Mouse (Mus musculus) hindbrain, embryonic 14.5 days (tissue): ENCODE data around the gene Med27. TPM values are rescaled to one million over a fixed set of nuclear protein-coding genes. Genes with fewer than 3 reads are reported as not detected.

Experiments used
- ATAC-seq: fragments of 200-750 bp; cut with Nextera tagmentation; 2 replicates; pipeline ENCODE4 v1.8.0; 2017; ENCODE audit warnings: moderate number of reproducible peaks, mild to moderate bottlenecking, moderate TSS enrichment, moderate library complexity; ENCODE audit not compliant: low FRiP score
- DNase-seq: peaks from one replicate; pipeline ENCODE4 v3.0.0-alpha.2; 2015; ENCODE audit warnings: low spot score
- H3K27ac ChIP-seq: fragments of 300-500 bp; sonication (generic); 2 replicates; pipeline ENCODE4 v1.5.1; 2014; ENCODE audit warnings: mild to moderate bottlenecking, moderate library complexity
- H3K27me3 ChIP-seq: fragments of 300-500 bp; sonication (generic); 2 replicates; pipeline ENCODE4 v1.6.1; 2014; ENCODE audit warnings: mild to moderate bottlenecking, low read length, mixed read lengths; ENCODE audit not compliant: control insufficient read depth, insufficient read depth
- H3K36me3 ChIP-seq: fragments of 300-500 bp; sonication (generic); replicated peaks from 2 replicates; pipeline ENCODE4 v1.6.1; 2014; ENCODE audit not compliant: control insufficient read depth, insufficient read depth
- H3K4me1 ChIP-seq: fragments of 300-500 bp; sonication (generic); replicated peaks from 2 replicates; pipeline ENCODE4 v1.6.1; 2014; ENCODE audit warnings: antibody characterized with exemption, low read length, mixed read lengths; ENCODE audit not compliant: control insufficient read depth, insufficient read depth
- H3K4me2 ChIP-seq: fragments of 300-500 bp; sonication (generic); replicated peaks from 2 replicates; pipeline ENCODE4 v1.6.1; 2014; ENCODE audit warnings: mild to moderate bottlenecking, moderate library complexity
- H3K4me3 ChIP-seq: fragments of 300-500 bp; sonication (generic); replicated peaks from 2 replicates; pipeline ENCODE4 v1.5.1; 2014; ENCODE audit warnings: mild to moderate bottlenecking, low read length
- H3K9ac ChIP-seq: fragments of 300-500 bp; sonication (generic); 2 replicates; pipeline ENCODE4 v1.6.1; 2014
- H3K9me3 ChIP-seq: fragments of 300-500 bp; sonication (generic); 2 replicates; pipeline ENCODE4 v1.6.1; 2016; ENCODE audit warnings: low read length; ENCODE audit not compliant: control insufficient read depth
- WGBS: fragments of 180-500 bp; shearing (Covaris S2); extraction: QIAGEN DNeasy Blood & Tissue Kit; methylation state at CpG from one replicate; pipeline ENCODE4 v1.1.7; 2014; 5-methylcytosine and 5-hydroxymethylcytosine counted together
- polyA plus RNA-seq: library from polyadenylated mRNA; unstranded; fragments of >200 nt; fragmentation: Nextera tagmentation; extraction: Ambion mirVana; gene quantifications from 2 replicates; pipeline ENCODE4 v1.2.1, GENCODE M21; 2014

Med27 gene
- polyA plus RNA-seq, 1 experiment from 2014 or later = 71.9 TPM

DNA sequence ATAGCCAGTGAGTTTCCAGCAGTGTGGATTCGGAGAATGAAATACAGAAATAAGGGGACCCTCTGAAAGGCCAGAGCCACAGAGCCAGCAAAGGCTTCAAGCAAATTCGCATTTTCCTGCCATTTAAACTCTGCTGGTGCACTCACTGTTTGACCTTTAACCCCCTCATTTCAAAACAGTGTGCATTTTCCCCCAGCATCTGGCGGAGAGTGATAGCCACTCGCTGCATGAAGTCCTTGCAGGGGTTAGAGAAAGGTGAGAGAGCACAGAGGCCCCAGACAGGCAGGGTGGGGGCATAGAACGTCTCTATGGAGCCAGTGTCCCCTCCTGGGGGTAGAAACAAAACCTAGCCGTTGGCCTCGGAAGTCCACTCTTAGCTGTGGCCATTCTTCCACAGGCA is 166.5 kb downstream of the Med27 start:
- H3K4me3 ChIP-seq = no peak overlapping the region
- ATAC-seq = no peak
- no peaks in the 10 kb centered on the region for H3K27me3 ChIP-seq
- 17% methylated on average over 7 of the region's 7 CpGs for WGBS
- no peak overlapping the region for H3K4me2 ChIP-seq
- H3K27ac ChIP-seq = no peak overlapping the region
- 0 out of 2 replicates have a peak, but pooled peaks cover 5% of the 10 kb centered on the region for H3K36me3 ChIP-seq
- no peak overlapping the region for H3K9ac ChIP-seq
- no peaks in the 10 kb centered on the region for H3K9me3 ChIP-seq
- no peak for DNase-seq
- H3K4me1 ChIP-seq = peaks cover 20% of the 10 kb centered on the region

DNA sequence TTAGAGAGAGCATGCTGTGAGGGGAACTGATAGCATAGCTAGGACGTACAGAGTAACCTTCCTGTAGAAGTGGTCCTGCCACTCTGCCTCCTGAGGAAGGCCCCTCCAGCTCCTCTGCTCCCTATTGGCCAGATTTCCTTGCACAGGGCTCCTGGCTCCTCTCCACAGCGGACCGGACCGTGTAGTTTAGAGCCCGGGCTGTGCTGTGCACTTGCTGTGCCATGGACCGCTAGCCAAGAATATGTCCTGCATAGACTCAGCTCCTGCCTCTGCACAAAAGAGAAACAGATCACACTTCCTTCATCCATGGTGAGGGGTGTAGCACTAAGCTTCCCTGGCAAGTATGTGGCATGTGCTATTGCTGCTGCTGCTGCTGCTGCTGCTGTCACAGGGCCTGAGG is 168.2 kb downstream of the Med27 start:
- Histone ChIP-seq H3K4me1 (peaks cover 30% of the 10 kb centered on the region), H3K4me3 (no peak overlapping the region), H3K27ac (no peak overlapping the region), H3K36me3 (0 out of 2 replicates have a peak, but pooled peaks cover 5% of the 10 kb centered on the region), H3K4me2 (no peak overlapping the region), H3K27me3 (no peaks in the 10 kb centered on the region), H3K9me3 (no peaks in the 10 kb centered on the region), H3K9ac (no peak overlapping the region)
- no peak for DNase-seq
- WGBS = 61% methylated on average over 6 of the region's 6 CpGs
- no peak for ATAC-seq

DNA sequence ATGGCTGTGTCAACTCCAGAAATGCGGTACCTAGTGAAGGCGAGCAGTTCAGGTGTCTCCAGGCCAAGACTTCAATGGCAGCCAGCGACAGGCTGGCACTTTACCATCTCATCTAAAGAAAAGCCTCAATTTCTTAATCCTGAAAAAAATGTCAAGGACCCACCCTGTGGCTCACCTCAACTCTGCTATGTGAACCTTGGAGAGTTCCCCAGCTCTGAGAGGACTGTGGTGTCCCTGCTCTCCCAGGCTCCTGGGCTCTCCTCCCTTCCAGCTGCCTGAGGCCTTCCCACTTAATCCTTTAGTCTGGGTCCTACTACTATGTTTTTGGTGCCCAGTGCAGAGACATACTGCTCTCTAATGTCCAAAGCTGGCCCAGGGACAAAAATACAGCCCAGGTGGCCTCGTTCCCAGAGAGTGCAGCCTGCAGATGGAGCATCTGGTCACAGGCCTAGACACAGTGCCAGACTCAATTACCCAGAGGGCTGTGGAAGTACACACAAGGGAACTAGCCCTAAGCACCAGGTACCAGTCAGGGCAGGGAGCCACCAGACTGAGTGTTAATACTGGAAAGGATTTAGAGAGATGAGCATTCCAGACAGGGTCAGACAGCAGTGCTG is 169.3 kb downstream of the Med27 start:
- Histone ChIP-seq H3K4me2 (no peak overlapping the region), H3K27ac (no peak overlapping the region), H3K4me1 (peaks cover 30% of the 10 kb centered on the region), H3K4me3 (no peak overlapping the region), H3K36me3 (no peaks in the 10 kb centered on the region), H3K9me3 (no peaks in the 10 kb centered on the region), H3K27me3 (no peaks in the 10 kb centered on the region), H3K9ac (no peak overlapping the region)
- no peak for ATAC-seq
- WGBS = 75% methylated on average over 4 of the region's 4 CpGs
- DNase-seq = no peak

DNA sequence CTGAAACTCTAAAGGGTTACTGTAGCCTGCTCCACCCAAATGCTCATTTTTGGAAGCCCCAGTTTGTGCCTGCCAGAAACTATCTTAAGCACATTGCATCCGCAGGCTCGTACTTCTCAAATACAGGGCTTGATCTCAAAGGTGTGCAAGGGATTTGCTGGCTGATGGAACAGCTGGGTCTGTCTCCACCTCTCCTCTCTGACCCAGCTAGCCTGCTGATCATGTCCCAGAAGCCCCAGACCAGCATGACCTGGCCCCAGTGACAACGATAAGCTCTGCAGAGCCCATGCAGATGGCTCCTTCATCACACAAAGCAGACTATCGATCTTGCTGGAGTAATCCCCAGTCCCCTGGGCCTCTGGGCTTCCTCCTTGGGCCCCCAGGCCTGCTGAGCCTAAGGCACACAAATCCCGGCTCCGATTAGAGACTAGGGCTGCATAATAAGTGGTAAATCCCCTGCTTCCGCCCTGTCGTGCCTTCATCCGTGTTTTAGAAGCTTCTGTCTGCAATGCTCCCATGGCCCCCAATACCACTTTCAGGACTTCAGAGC is 170.1 kb downstream of the Med27 start:
- H3K9me3 ChIP-seq = no peaks in the 10 kb centered on the region
- ATAC-seq = 0 out of 2 replicates have a peak, but pooled peaks have one; percentile 18
- no peak overlapping the region for H3K4me2 ChIP-seq
- H3K27ac ChIP-seq = no peak overlapping the region
- DNase-seq = no peak
- no peak overlapping the region for H3K9ac ChIP-seq
- no peak overlapping the region for H3K4me3 ChIP-seq
- H3K27me3 ChIP-seq = no peaks in the 10 kb centered on the region
- WGBS = 30% methylated on average over 9 of the region's 9 CpGs
- peaks cover 30% of the 10 kb centered on the region for H3K4me1 ChIP-seq
- no peaks in the 10 kb centered on the region for H3K36me3 ChIP-seq

DNA sequence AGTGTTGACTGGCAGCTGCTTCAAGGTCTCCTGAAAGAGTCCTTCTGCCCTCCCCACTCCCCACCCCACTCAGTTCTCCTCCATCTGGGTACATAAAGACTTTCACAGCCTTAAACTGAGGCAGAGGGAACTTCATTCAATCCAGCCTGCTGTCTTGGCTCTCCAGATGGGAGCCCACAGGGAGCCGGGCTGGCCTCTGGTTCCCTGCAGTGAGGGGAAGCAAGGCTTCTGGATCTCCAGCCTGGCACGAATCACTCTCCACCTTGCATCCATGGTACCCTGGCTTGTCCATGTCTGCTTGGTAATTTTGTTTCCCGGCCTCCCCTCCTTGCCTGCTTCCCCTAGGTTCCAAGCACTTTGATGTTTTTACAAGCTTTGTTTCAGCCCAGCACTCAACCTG is 172.8 kb downstream of the Med27 start:
- Histone ChIP-seq H3K4me1 (peaks cover 43% of the 10 kb centered on the region), H3K9ac (no peak overlapping the region), H3K4me3 (no peak overlapping the region), H3K4me2 (no peak overlapping the region), H3K27ac (no peak overlapping the region), H3K9me3 (no peaks in the 10 kb centered on the region), H3K27me3 (no peaks in the 10 kb centered on the region), H3K36me3 (no peaks in the 10 kb centered on the region)
- DNase-seq (no peak), ATAC-seq (no peak)
- WGBS = 39% methylated on average over 3 of the region's 3 CpGs

DNA sequence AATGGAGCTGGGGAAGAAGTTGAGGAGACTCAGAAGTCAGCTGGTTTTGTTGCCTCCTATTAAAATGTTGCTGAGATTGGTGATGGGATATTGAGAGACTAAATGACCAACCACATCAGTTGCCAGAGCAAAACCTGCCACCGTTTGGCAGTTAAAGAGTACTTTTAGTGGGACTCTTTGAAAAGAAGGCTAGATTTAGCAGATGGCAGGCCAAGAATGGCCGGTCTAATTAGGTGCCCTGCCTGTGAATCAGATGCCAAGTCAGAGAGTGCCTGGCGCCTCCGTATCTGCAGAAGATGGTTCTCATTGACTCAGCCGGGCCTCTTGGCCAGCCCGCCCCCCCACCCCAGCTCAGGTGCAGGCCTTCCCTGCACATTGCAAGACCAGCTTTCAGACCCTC is 173.6 kb downstream of the Med27 start:
- Histone ChIP-seq H3K4me2 (no peak overlapping the region), H3K4me1 (peaks cover 51% of the 10 kb centered on the region), H3K4me3 (no peak overlapping the region), H3K27me3 (no peaks in the 10 kb centered on the region), H3K27ac (no peak overlapping the region), H3K36me3 (no peaks in the 10 kb centered on the region), H3K9ac (no peak overlapping the region), H3K9me3 (no peaks in the 10 kb centered on the region)
- 68% methylated on average over 6 of the region's 6 CpGs for WGBS
- DNase-seq (no peak), ATAC-seq (no peak)

DNA sequence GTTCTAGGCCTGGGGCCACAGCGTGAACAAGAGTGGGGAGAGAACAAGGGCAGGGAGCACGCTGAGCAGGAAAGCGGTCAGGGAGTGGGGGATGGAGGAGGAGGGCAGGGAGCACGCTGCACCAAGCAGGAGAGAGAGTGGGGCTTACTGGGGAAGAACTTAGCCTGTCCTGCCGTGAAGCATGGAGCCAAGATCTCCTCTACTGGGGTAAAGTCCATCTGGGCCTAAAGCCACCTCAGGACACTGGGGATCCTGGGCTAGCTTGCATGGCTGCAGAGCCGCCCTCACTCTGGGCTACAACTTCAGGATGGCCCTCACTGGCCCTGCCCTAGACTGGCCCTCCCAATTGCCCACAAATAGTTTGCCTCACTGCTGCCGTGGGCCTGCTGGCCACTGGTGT is 174.9 kb downstream of the Med27 start:
- Histone ChIP-seq H3K4me2 (no peak overlapping the region), H3K36me3 (no peaks in the 10 kb centered on the region), H3K4me1 (peaks cover 58% of the 10 kb centered on the region), H3K9ac (no peak overlapping the region), H3K27me3 (no peaks in the 10 kb centered on the region), H3K9me3 (no peaks in the 10 kb centered on the region), H3K27ac (no peak overlapping the region), H3K4me3 (no peak overlapping the region)
- ATAC-seq (no peak), DNase-seq (no peak)
- WGBS = 82% methylated on average over 7 of the region's 7 CpGs

DNA sequence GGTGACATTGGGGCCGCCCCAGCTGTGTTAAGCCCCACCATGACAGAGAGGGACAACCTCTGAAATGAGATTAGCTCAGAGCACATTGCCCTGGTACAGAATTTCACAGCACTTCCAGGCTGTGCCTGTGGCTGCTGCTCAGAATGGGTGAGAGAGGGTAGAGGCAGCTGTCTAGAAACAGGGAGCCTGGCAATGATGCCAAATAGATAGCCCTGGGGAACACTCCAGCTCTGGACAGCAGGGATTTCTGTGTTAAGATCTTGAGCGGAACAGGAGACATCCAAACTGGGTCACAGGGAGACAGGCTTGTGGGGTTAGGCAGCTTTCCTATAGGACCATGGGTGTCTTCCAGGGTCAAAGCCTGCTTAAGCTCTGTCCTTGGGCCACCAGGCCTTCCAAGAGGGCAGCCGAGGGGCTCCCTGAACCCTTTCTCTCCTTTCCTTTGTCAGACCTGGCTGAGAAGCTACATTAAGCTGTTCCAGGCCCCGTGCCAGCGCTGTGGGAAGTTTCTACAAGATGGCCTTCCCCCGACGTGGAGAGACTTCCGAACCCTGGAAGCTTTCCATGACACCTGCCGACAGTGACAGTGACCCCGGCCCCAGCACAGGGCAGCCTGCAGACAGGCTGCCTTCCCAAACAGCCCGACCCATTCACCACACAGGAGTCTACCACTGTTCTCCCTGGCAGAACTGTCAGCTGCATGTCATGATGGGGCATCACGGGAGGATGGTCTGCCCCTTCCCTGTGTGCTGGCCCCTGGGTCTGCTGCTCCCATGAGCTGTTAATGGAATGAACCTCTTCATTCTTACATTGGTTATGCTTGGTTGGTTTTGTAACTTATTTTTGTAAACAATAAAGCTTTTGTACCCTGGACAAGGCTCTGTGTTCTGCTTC is 177.5 kb downstream of the Med27 start:
- Histone ChIP-seq H3K9me3 (no peaks in the 10 kb centered on the region), H3K4me3 (no peak overlapping the region), H3K9ac (no peak overlapping the region), H3K27ac (peak overlapping the region; percentile 9; the same call in 1 of the 2 replicates), H3K27me3 (no peaks in the 10 kb centered on the region), H3K36me3 (no peaks in the 10 kb centered on the region), H3K4me2 (no peak overlapping the region), H3K4me1 (peaks cover 48% of the 10 kb centered on the region)
- ATAC-seq (no peak), DNase-seq (peak; percentile 42)
- WGBS = 48% methylated on average over 12 of the region's 12 CpGs

DNA sequence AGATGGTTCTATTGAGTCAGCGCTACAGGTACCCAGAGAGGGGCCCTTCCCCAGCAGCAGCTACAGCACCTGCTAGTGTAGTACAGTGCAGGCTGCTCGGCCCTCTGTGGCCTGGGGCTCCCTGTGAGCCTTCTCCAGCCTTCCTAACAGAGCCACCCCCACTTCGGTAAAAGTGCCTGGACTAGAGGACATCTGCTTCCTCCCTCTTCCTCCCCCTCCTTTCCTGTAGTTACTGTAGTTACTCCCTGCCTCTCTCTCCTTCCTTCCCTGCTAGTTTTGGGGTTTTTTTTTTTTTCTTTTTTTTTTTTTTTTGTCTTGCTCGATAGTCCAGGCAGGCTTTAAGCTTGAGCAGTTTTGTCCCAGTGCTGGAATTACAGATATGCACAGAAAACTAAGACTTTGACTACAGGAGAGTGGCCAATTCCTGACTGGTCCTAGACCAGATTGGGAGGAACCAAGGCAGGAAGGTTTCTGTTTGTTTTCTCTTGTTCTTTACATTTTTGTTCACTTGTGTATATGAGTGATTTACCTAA is 178.7 kb downstream of the Med27 start:
- peaks cover 43% of the 10 kb centered on the region for H3K4me1 ChIP-seq
- no peak overlapping the region for H3K27ac ChIP-seq
- H3K9ac ChIP-seq = no peak overlapping the region
- H3K27me3 ChIP-seq = no peaks in the 10 kb centered on the region
- no peaks in the 10 kb centered on the region for H3K36me3 ChIP-seq
- H3K9me3 ChIP-seq = no peaks in the 10 kb centered on the region
- no peak for ATAC-seq
- H3K4me3 ChIP-seq = no peak overlapping the region
- WGBS = 49% methylated on average over 4 of the region's 4 CpGs
- no peak overlapping the region for H3K4me2 ChIP-seq
- no peak for DNase-seq
